Comparison of ENCODE assay signal across 11 mouse cellular contexts in genomic region chrX:70945382-70945781, GRCm38 (mm10).
"Had no signal": no experiment of that assay in that cellular context is flagged by ENCODE, and none has a peak within 500 bp of the region (broad histone marks: within the 10 kb centered on the region; RNA-seq: fewer than 3 reads in every experiment).

No protein-coding gene starts in this region.

- H3K4me1 ChIP-seq: intestine, embryonic 15.5 days; limb, embryonic 12.5 days; liver, embryonic 13.5 days; lung, embryonic 15.5 days; stomach, embryonic 15.5 days had no signal

- H3K4me2 ChIP-seq: intestine, embryonic 15.5 days; limb, embryonic 12.5 days; liver, embryonic 13.5 days; lung, embryonic 15.5 days; stomach, embryonic 15.5 days had no signal

- DNase-seq: liver, embryonic 13.5 days; lung, postnatal 14 days; right cerebral cortex, postnatal 14 days; thymus, postnatal 36 days had no signal

- H3K27me3 ChIP-seq: intestine, embryonic 15.5 days; limb, embryonic 12.5 days; liver, embryonic 13.5 days; lung, embryonic 15.5 days; stomach, embryonic 15.5 days had no signal

- H3K9me3 ChIP-seq: intestine, embryonic 15.5 days; limb, embryonic 12.5 days; liver, embryonic 13.5 days; lung, embryonic 15.5 days; stomach, embryonic 15.5 days had no signal

- H3K27ac ChIP-seq: intestine, embryonic 15.5 days; layer of hippocampus, adult 2 months; limb, embryonic 12.5 days; liver, embryonic 13.5 days; lung, embryonic 15.5 days; macrophage; stomach, embryonic 15.5 days had no signal

- H3K4me3 ChIP-seq: intestine, embryonic 15.5 days; layer of hippocampus, adult 2 months; limb, embryonic 12.5 days; liver, embryonic 13.5 days; lung, embryonic 15.5 days; stomach, embryonic 15.5 days had no signal

- H3K9ac ChIP-seq: intestine, embryonic 15.5 days; limb, embryonic 12.5 days; liver, embryonic 13.5 days; liver, postnatal 0 days; lung, embryonic 15.5 days; stomach, embryonic 15.5 days had no signal

- H3K36me3 ChIP-seq: intestine, embryonic 15.5 days; limb, embryonic 12.5 days; liver, embryonic 13.5 days; lung, embryonic 15.5 days; stomach, embryonic 15.5 days had no signal
